Mouse (Mus musculus) G1E (cell line): ENCODE measurements around the gene H2afy. TPM values are rescaled to one million over a fixed set of nuclear protein-coding genes. Genes with fewer than 3 reads are reported as not detected.

ENCODE experiments used
- ATAC-seq: 2 replicates; pipeline ENCODE4 v1.8.0; 2016; ENCODE audit warnings: mild to moderate bottlenecking; ENCODE audit not compliant: insufficient number of reproducible peaks, poor library complexity, low FRiP score, severe bottlenecking; ENCODE audit errors: extremely low read depth
- DNase-seq: peaks from one replicate; pipeline ENCODE4 v3.0.0; 2012; ENCODE audit warnings: low spot score
- H3K27me3 ChIP-seq: 2 replicates; pipeline ENCODE4 v1.6.1; 2012; ENCODE audit warnings: mild to moderate bottlenecking, low read length, inconsistent platforms; ENCODE audit not compliant: insufficient read depth
- H3K36me3 ChIP-seq: replicated peaks from 2 replicates; pipeline ENCODE3; 2012; ENCODE audit warnings: mild to moderate bottlenecking, inconsistent platforms
- H3K4me1 ChIP-seq: 2 replicates; pipeline ENCODE4 v1.6.1; 2012; ENCODE audit warnings: low read depth, low read length, inconsistent platforms, mixed read lengths; ENCODE audit not compliant: insufficient read depth
- H3K4me3 ChIP-seq: 2 replicates; pipeline ENCODE4 v1.5.1; 2012; ENCODE audit warnings: low read depth, mild to moderate bottlenecking, inconsistent platforms, low read length, moderate library complexity, mixed read lengths
- H3K9me3 ChIP-seq: replicated peaks from 2 replicates; pipeline ENCODE4 v1.6.1; 2012; ENCODE audit warnings: inconsistent platforms
- CTCF ChIP-seq: IDR thresholded peaks from 2 replicates; pipeline ENCODE4 v1.5.1; 2012; ENCODE audit warnings: low read depth, low read length, inconsistent platforms, mixed read lengths
- GATA1 ChIP-seq: IDR thresholded peaks from 2 replicates; pipeline ENCODE4 v1.6.1; 2012; ENCODE audit warnings: borderline replicate concordance, low read length, inconsistent platforms, mixed read lengths
- GATA2 ChIP-seq: IDR thresholded peaks from 2 replicates; pipeline ENCODE4 v1.6.1; 2012; ENCODE audit warnings: low read depth, low read length, inconsistent platforms, borderline replicate concordance
- POLR2AphosphoS5 ChIP-seq: IDR thresholded peaks from 2 replicates; pipeline ENCODE4 v1.6.1; 2012; ENCODE audit warnings: low read depth, low read length, inconsistent platforms; ENCODE audit not compliant: insufficient replicate concordance
- TAL1 ChIP-seq: conservative IDR thresholded peaks from 2 replicates; pipeline ENCODE4 v1.6.1; 2012; ENCODE audit warnings: low read depth, low read length, inconsistent platforms, mixed read lengths
- polyA plus RNA-seq: library from polyadenylated mRNA; stranded (reverse); fragments of >175 nt; gene quantifications from 2 replicates; pipeline ENCODE4 v1.2.3, GENCODE M21; 2012
- total RNA-seq, 2 experiments: library from RNA; stranded (forward) in 1 of 2; stranded (reverse) in 1 of 2; fragments of 200-1000 nt in 1 of 2; fragments of >200 nt in 1 of 2; fragmentation: Nextera tagmentation in 1 of 2; gene quantifications; 2 replicates each; pipeline ENCODE4 v1.2.3; 2014 to 2017

H2afy gene
- total and polyA plus RNA-seq, 3 experiments, result 189 to 503 (median 198) TPM

GRCm38 (mm10) chr13:56139167-56139751 is 3.1 kb upstream of the H2afy start:
- no peak for ATAC-seq
- Histone ChIP-seq H3K9me3 (no peaks in the 10 kb centered on the region), H3K36me3 (no peaks in the 10 kb centered on the region), H3K4me3 (no peak overlapping the region), H3K4me1 (peaks cover 30% of the 10 kb centered on the region), H3K27me3 (peaks cover 8% of the 10 kb centered on the region; the same call in 1 of the 2 replicates)
- DNase-seq, result no peak
- TF ChIP-seq GATA2, result no peak
- no peak for TF ChIP-seq POLR2AphosphoS5
- TF ChIP-seq TAL1, result no peak
- TF ChIP-seq CTCF, result no peak
- no peak for TF ChIP-seq GATA1

GRCm38 (mm10) chr13:56135231-56136052 is 719 bp downstream of the H2afy start:
- TF ChIP-seq GATA1 (no peak), POLR2AphosphoS5 (no peak), GATA2 (no peak), CTCF (no peak), TAL1 (no peak)
- peak; percentile 96 for DNase-seq

GRCm38 (mm10) chr13:56134631-56135181 is 1.5 kb downstream of the H2afy start:
- Histone ChIP-seq H3K9me3 (no peaks in the 10 kb centered on the region), H3K4me3 (peak overlapping the region; percentile 95), H3K27me3 (no peaks in the 10 kb centered on the region; the same call in 1 of the 2 replicates), H3K4me1 (peaks cover 56% of the 10 kb centered on the region), H3K36me3 (peaks cover 41% of the 10 kb centered on the region)
- ATAC-seq, result no peak
- peak; percentile 57 for DNase-seq
- no peak for TF ChIP-seq POLR2AphosphoS5
- TF ChIP-seq GATA2, result no peak
- TF ChIP-seq GATA1, result no peak
- TF ChIP-seq TAL1, result no peak
- TF ChIP-seq CTCF, result no peak

More at GRCm38 (mm10) chr13:56135231-56136052, 719 bp downstream of the H2afy start:
- Histone ChIP-seq H3K4me3 (peak overlapping the region; percentile 95), H3K27me3 (no peaks in the 10 kb centered on the region; the same call in 1 of the 2 replicates), H3K4me1 (peaks cover 49% of the 10 kb centered on the region), H3K36me3 (peaks cover 34% of the 10 kb centered on the region), H3K9me3 (no peaks in the 10 kb centered on the region)
- peak; percentile 42 for ATAC-seq

GRCm38 (mm10) chr13:56134031-56134430 is 2.1 kb downstream of the H2afy start:
- TF ChIP-seq GATA1 (no peak), TAL1 (no peak), GATA2 (no peak), POLR2AphosphoS5 (no peak), CTCF (no peak)
- no peak for ATAC-seq
- peak; percentile 48 for DNase-seq
- peaks cover 60% of the 10 kb centered on the region for H3K4me1 ChIP-seq
- H3K27me3 ChIP-seq, result no peaks in the 10 kb centered on the region; the same call in 1 of the 2 replicates
- no peaks in the 10 kb centered on the region for H3K9me3 ChIP-seq
- H3K4me3 ChIP-seq, result peak overlapping the region; percentile 95
- H3K36me3 ChIP-seq, result peaks cover 46% of the 10 kb centered on the region

- ATAC-seq (no peak), DNase-seq (no peak)
- no peak for TF ChIP-seq POLR2AphosphoS5
- Histone ChIP-seq H3K9me3 (no peaks in the 10 kb centered on the region), H3K27me3 (no peaks in the 10 kb centered on the region), H3K36me3 (peaks cover 55% of the 10 kb centered on the region), H3K4me3 (peak overlapping the region; percentile 55; the same call in 1 of the 2 replicates), H3K4me1 (peaks cover 66% of the 10 kb centered on the region)
Measured at GRCm38 (mm10) chr13:56132941-56133340, 3.2 kb downstream of the H2afy start.

- ATAC-seq (peak; percentile 22; the same call in 1 of the 2 replicates), DNase-seq (no peak)
- peaks cover 66% of the 10 kb centered on the region for H3K4me1 ChIP-seq
- TF ChIP-seq GATA2 (no peak), CTCF (no peak), POLR2AphosphoS5 (no peak), TAL1 (no peak), GATA1 (no peak)
- H3K27me3 ChIP-seq, result no peaks in the 10 kb centered on the region
- H3K9me3 ChIP-seq, result no peaks in the 10 kb centered on the region
- H3K4me3 ChIP-seq, result peak overlapping the region; percentile 55; the same call in 1 of the 2 replicates
- peaks cover 60% of the 10 kb centered on the region for H3K36me3 ChIP-seq
Measured at GRCm38 (mm10) chr13:56132326-56132936, 3.7 kb downstream of the H2afy start.
